Mouse (Mus musculus): Measurements from ENCODE around the gene Coa7. TPM values are rescaled to one million over a fixed set of nuclear protein-coding genes. Genes with fewer than 3 reads are reported as not detected.

Gene Coa7
- polyA plus RNA-seq (2015; fragmentation: Nextera tagmentation; extraction: Ambion mirVana) = 39.9 and 42.9 TPM in 2 replicates

DNA sequence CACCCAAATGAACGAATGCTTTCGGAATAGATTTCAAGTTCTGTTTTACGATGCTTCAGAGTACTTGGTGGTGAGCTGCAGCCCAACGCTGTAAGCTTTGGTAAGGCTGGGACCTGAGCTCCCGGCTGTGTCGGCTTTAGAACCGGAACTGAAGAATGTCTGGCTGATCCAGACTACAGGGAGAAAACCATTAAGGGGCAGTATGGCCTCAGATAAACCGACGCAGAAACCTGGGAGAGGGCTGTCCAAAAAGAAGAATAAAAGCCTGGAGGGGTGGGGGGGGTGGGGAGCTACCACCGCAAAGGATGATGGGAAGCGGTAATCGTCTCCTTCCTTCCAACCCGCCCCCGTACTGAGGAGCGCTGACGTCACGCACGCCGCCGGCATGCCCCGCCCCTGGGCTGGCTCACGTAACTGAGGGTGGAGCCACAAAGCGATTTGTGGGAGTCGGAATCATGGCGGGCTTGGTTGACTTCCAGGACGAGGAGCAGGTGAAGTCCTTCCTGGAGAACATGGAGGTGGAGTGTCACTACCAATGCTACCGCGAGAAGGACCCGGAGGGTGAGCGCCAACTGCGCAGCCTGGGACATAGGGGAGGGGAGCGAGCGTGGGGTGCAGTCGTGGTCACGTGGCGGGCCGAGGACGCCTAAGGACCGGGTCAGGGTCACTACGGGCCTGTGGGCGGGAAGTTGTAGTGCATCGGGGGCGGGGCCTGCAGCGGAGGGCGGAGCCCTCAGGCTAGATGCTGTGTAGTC, at the start of gene Coa7:
TSS of gene Coa7 (plus strand) at position 411 of the 755 bp plus-strand sequence.
- Histone ChIP-seq H3K9ac (peak within 1 kb of the TSS; percentile 55), H3K36me3 (peaks cover 11% of the 10 kb centered on the region; the same call in 1 of the 2 replicates), H3K27ac (replicated peaks) (peak within 1 kb of the TSS; percentile 93), H3K4me1 (no peaks in the 10 kb centered on the region), H3K4me2 (replicated peaks) (peak within 1 kb of the TSS; percentile 60), H3K4me3 (replicated peaks) (peak within 1 kb of the TSS; percentile 83), H3K9me3 (replicated peaks) (no peaks in the 10 kb centered on the region), H3K27me3 (no peaks in the 10 kb centered on the region)
- WGBS = under 1% methylated on average over 45 of the region's 45 CpGs
- peak; percentile 93 for ATAC-seq (ENCODE audit: insufficient number of reproducible peaks, low FRiP score, low TSS enrichment, low read depth)

DNA sequence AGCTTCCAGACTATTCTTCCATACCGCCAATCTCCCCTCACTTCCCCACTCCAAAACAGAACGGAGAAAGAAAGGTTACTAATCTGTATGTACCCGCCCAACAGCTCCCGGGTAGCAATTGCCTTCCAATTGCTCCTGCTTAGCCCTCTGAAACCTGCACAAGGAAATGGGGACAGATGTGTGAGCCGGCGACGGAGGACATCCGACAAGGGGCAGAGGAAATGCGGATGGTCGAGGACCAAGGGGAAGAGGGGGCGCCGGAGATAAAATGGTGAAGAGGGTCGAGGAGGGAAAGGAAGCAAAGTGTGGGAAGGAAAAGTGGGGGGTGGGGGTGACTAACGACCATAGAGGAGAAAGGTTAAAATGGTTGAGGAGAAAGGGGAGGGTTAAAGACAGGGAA, 27.7 kb upstream of the Coa7 start:
- no peak for ATAC-seq (ENCODE audit: insufficient number of reproducible peaks, low FRiP score, low TSS enrichment, low read depth)
- H3K4me3 ChIP-seq (replicated peaks) = peak overlapping the region; percentile 74
- peak overlapping the region; percentile 92 for H3K27ac ChIP-seq (replicated peaks)
- WGBS = under 1% methylated on average over 14 of the region's 14 CpGs
- H3K27me3 ChIP-seq = no peaks in the 10 kb centered on the region
- H3K4me2 ChIP-seq (replicated peaks) = peak overlapping the region; percentile 68
- H3K4me1 ChIP-seq = peaks cover 20% of the 10 kb centered on the region
- no peaks in the 10 kb centered on the region for H3K9me3 ChIP-seq (replicated peaks)
- H3K9ac ChIP-seq = peak overlapping the region; percentile 75
- no peaks in the 10 kb centered on the region for H3K36me3 ChIP-seq

DNA sequence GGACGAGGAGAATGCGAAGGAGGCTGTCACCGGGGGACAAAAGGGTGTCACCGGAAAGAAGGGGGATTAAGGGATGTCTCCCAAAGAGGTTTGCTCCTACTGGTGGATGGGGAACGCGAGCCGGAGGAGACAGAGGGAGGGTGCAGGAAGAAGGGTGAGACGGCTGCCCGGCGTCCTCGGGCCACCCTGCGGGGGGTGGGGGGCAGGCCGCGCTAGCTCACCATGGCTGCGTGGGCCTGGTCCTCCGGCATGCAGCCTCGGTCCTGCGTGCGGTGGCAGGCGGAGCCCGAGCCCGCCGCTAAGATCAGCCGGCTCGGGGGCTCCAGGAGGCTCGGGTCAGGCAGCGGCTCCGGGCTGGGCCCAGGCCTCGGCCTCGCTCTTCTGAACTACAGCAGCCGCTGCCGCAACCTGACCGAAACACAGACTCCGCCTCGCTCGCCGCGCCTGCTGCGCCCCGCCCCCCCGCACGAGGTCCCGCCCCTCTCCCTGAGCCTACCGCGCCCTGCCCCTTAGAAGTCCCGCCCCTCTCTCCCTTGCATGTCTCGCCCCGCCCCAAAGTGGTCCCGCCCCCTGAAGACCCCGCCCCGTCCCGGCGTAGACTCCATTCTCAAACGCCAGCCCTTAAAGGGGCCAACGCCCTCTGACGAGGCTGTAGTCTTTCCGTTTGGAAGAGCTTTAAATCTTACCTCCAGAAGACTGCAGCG, 27.1 kb upstream of the Coa7 start, which contains the start of gene Zyg11b:
TSS of gene Zyg11b (minus strand) at position 427 of the 704 bp plus-strand sequence.
- H3K9me3 ChIP-seq (replicated peaks) = no peaks in the 10 kb centered on the region
- H3K27me3 ChIP-seq = no peaks in the 10 kb centered on the region
- H3K27ac ChIP-seq (replicated peaks) = peak within 1 kb of the TSS; percentile 92
- under 1% methylated on average over 51 of the region's 58 CpGs for WGBS
- peaks cover 20% of the 10 kb centered on the region for H3K4me1 ChIP-seq
- peak; percentile 96 for ATAC-seq (ENCODE audit: insufficient number of reproducible peaks, low FRiP score, low TSS enrichment, low read depth)
- H3K4me3 ChIP-seq (replicated peaks) = peak within 1 kb of the TSS; percentile 74
- H3K9ac ChIP-seq = peak within 1 kb of the TSS; percentile 75
- peak within 1 kb of the TSS; percentile 68 for H3K4me2 ChIP-seq (replicated peaks)
- H3K36me3 ChIP-seq = no peaks in the 10 kb centered on the region

DNA sequence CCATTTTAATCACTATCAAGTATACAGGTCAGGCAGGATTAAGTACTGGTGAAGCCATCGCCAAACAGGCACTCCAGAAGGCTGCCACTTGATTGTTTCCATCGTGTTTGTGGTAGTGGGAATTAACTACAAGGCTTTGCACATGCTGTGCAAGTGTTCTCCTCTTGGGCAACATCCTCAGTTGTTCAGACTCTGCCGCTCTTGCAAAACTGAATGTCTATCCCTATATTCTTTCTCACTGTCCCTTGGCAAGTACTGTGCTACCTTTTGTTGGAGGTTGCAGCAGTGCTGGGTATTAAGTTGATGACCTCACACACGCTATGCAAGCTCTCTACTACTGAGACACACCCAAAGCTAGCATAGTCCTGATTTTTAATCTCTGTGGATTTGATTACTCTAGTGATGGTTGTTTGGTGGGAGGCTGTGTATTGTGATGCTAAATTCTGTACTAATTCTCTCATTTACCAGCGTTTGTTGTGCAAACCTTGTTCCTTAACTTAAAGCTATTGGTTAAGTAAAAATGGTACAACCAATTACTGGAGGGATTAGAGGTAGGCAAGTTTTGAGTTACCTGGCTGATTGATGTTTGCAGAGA, 25.5 kb upstream of the Coa7 start:
- no peak for ATAC-seq (ENCODE audit: insufficient number of reproducible peaks, low FRiP score, low TSS enrichment, low read depth)
- WGBS = 73% methylated on average over 5 of the region's 5 CpGs

DNA sequence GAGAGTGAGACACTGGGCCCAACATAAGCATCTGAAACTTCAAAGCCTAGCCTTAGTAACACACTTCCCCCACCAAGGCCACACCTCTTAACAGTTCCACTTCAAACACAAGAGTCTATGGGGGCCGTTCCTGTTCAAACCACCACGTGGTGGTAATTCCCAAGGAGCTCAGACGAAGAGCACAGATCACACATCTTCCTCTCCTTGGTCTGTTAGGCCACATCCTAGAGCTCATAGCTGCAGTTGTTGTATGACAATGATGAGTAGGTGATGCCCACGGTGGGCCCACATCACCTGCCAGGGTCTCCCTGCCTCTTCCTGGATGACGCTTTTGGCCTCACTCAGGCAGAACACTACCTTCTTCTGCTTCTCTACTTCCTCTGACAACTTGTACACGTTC, 17.2 kb upstream of the Coa7 start:
- no peak for ATAC-seq (ENCODE audit: insufficient number of reproducible peaks, low FRiP score, low TSS enrichment, low read depth)
- Histone ChIP-seq H3K9ac (no peak overlapping the region), H3K9me3 (replicated peaks) (peaks cover 3% of the 10 kb centered on the region; the same call in 1 of the 2 replicates), H3K4me3 (replicated peaks) (no peak overlapping the region), H3K27ac (replicated peaks) (no peak overlapping the region), H3K4me2 (replicated peaks) (no peak overlapping the region), H3K27me3 (no peaks in the 10 kb centered on the region), H3K4me1 (no peaks in the 10 kb centered on the region), H3K36me3 (no peaks in the 10 kb centered on the region)
- 73% methylated on average over 6 of the region's 6 CpGs for WGBS

More for the DNA sequence above, 25.5 kb upstream of the Coa7 start:
- Histone ChIP-seq H3K27ac (replicated peaks) (no peak overlapping the region), H3K9me3 (replicated peaks) (peaks cover under 1% of the 10 kb centered on the region; the same call in 1 of the 2 replicates), H3K4me1 (peaks cover 20% of the 10 kb centered on the region), H3K27me3 (no peaks in the 10 kb centered on the region), H3K4me2 (replicated peaks) (no peak overlapping the region), H3K9ac (no peak overlapping the region), H3K4me3 (replicated peaks) (no peak overlapping the region), H3K36me3 (no peaks in the 10 kb centered on the region)

DNA sequence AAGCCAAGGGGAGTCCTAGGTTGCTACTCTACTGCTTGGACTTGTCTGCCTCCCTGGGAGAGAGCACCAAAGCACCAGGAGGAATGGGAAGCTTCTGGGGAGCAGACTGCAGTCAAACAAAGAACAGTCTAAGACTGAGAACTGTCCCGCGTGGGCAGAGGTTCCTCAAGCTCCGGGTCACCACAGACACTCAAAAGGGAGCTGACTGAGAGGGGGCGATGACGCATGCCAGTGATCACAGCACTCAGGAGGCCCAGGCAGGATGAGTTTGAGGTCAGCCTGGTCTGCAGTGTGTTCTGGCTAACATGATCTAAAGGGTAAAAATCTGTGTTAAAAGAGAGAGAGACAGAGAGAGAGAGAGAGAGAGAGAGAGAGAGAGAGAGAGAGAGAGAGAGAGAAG, 13.9 kb upstream of the Coa7 start:
- no peak overlapping the region for H3K27ac ChIP-seq (replicated peaks)
- H3K9ac ChIP-seq = no peak overlapping the region
- H3K27me3 ChIP-seq = no peaks in the 10 kb centered on the region
- H3K4me1 ChIP-seq = no peaks in the 10 kb centered on the region
- H3K36me3 ChIP-seq = no peaks in the 10 kb centered on the region
- H3K9me3 ChIP-seq (replicated peaks) = no peaks in the 10 kb centered on the region
- H3K4me3 ChIP-seq (replicated peaks) = no peak overlapping the region
- ATAC-seq (ENCODE audit: insufficient number of reproducible peaks, low FRiP score, low TSS enrichment, low read depth) = no peak
- H3K4me2 ChIP-seq (replicated peaks) = no peak overlapping the region
- WGBS = 68% methylated on average over 5 of the region's 5 CpGs

DNA sequence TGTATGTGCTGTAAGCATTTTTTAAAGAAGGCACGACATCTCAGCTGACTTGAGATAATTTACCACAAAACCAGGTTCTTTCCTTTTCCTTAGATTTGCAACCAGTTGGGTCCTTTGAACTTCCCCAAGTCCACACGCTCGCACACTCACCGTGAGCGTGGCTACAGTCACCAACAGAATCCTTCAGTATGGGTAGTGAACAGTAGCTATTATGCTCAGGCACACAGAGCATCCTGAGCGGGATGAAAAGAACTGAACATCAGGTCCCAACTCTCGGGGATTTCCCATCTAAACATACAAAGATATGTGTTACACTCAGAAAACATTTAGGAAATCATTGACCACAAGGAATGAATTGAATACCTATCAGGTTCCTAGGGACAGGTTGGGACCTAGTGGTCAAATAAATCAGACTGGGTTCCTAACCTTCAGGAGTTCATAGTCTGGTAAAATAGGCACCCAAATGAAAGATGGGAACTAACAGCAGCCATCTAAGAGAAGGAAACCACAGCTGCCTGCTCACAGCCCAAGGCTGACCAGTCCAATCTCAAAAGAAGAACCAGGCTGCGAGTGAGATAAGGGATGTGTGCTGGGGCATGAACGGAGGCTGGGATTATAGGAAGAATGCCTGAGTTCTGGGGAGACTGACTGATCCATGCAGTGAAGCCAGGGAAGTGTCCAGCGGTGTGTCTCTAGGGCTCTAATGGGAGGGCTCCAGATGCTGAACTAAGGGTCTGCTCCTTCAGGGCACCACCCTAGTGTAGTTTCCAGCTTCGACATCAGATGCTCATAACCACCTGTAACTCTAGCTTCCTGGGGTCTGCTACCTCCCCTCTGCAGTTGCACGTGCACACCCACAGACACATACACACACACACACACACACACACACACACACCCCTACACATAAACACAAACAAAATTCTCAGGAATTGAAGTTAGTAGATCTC, 10.0 kb upstream of the Coa7 start:
- no peak for ATAC-seq (ENCODE audit: insufficient number of reproducible peaks, low FRiP score, low TSS enrichment, low read depth)
- no peaks in the 10 kb centered on the region for H3K36me3 ChIP-seq
- H3K9me3 ChIP-seq (replicated peaks) = no peaks in the 10 kb centered on the region
- H3K27ac ChIP-seq (replicated peaks) = no peak overlapping the region
- H3K4me1 ChIP-seq = no peaks in the 10 kb centered on the region
- H3K4me3 ChIP-seq (replicated peaks) = no peak overlapping the region
- 74% methylated on average over 12 of the region's 12 CpGs for WGBS
- H3K9ac ChIP-seq = no peak overlapping the region
- H3K4me2 ChIP-seq (replicated peaks) = no peak overlapping the region
- H3K27me3 ChIP-seq = no peaks in the 10 kb centered on the region

DNA sequence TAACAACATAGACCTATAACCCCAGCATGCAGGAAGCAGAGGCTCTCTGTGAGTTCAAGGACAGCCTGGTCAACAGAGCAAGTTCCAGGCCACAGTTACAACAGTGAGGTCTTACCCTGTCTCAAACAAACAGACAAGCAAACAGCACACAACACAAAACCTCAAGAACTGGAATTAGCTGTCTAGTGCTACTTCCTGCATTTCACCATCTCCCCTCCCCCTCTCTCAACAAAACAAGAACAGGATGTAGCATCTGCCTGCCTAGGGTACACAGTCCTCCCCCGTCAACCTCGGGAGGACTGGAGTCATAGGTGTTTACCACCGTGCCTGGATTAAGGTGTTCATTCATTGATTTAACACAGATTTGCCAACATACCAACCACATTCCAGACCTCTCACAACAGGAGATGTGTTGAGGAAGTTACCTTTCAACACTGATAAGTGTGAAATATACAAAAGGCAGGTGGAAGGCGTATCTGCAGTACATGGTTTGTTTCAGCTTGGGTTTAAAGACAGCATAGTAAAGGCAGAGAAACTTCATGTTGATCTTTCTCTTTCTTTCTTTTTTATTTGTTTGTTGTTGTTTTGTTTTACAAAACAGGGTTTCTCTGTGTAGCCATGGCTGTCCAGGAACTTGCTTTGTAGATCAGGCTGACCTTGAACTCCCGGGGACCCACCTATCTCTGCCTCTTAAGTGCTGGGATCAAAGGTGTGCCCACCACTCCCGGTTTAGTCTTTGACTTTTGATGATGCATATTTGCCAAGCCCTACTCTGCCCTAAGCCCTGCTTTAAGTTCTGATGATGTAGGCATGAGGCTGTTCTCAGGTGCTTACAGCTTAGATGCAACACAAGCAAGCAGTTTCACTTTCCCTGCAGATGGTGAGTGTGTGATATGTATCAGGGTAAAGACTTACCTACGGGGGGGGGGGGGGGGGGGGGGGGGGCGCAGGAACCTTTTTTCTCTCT, 9.0 kb upstream of the Coa7 start:
- no peaks in the 10 kb centered on the region for H3K9me3 ChIP-seq (replicated peaks)
- no peaks in the 10 kb centered on the region for H3K27me3 ChIP-seq
- no peak overlapping the region for H3K4me3 ChIP-seq (replicated peaks)
- no peaks in the 10 kb centered on the region for H3K4me1 ChIP-seq
- H3K27ac ChIP-seq (replicated peaks) = no peak overlapping the region
- H3K36me3 ChIP-seq = no peaks in the 10 kb centered on the region
- no peak overlapping the region for H3K4me2 ChIP-seq (replicated peaks)
- WGBS = 63% methylated on average over 7 of the region's 8 CpGs
- H3K9ac ChIP-seq = no peak overlapping the region
- no peak for ATAC-seq (ENCODE audit: insufficient number of reproducible peaks, low FRiP score, low TSS enrichment, low read depth)

DNA sequence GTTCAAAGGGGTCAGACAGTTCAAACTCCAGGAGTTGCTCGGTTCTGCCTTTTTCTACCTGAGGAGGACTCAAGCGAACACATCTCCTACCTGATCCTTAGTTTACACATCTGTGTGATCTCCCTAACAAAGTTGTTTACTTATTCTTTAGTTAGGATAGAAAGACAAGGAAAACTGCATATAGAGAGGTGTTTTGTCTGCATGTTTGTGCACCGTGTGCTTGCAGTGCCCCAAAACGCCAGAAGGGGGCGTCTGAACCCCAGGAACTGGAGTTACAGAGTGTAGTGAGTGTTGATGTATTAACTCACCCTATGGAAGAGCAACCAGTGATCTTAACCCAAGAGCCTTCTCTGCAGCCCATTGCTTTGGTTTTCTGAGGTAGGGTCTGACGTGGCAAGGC, 8.2 kb upstream of the Coa7 start:
- H3K4me2 ChIP-seq (replicated peaks) = no peak overlapping the region
- no peak overlapping the region for H3K9ac ChIP-seq
- H3K27ac ChIP-seq (replicated peaks) = no peak overlapping the region
- no peak overlapping the region for H3K4me3 ChIP-seq (replicated peaks)
- no peaks in the 10 kb centered on the region for H3K36me3 ChIP-seq
- no peaks in the 10 kb centered on the region for H3K27me3 ChIP-seq
- H3K4me1 ChIP-seq = no peaks in the 10 kb centered on the region
- no peaks in the 10 kb centered on the region for H3K9me3 ChIP-seq (replicated peaks)
- no peak for ATAC-seq (ENCODE audit: insufficient number of reproducible peaks, low FRiP score, low TSS enrichment, low read depth)
- WGBS = 68% methylated on average over 6 of the region's 6 CpGs
